Mouse (Mus musculus) CH12.LX (cell line): ENCODE measurements around the gene Acss1. TPM values are rescaled to one million over a fixed set of nuclear protein-coding genes. Genes with fewer than 3 reads are reported as not detected.

Experiments used
- DNase-seq: peaks from one replicate; pipeline ENCODE4 v3.0.0-alpha.2; 2013; ENCODE audit errors: extremely low read depth
- H3K27ac ChIP-seq: 2 replicates; pipeline ENCODE4 v1.5.1; 2012; ENCODE audit warnings: low read depth, mild to moderate bottlenecking, control low read depth, moderate library complexity; ENCODE audit not compliant: insufficient read depth
- H3K27me3 ChIP-seq: replicated peaks from 2 replicates; pipeline ENCODE3; 2012; ENCODE audit warnings: inconsistent platforms
- H3K36me3 ChIP-seq, 2 experiments: replicated peaks in 1 of 2; 2 replicates each; pipeline versions ENCODE3 to v1.6.1; 2012; ENCODE audit warnings: inconsistent platforms in 1 of 2, low read length in 1 of 2, mild to moderate bottlenecking in 1 of 2, mixed read lengths in 1 of 2, moderate library complexity in 1 of 2; ENCODE audit not compliant: control insufficient read depth in 1 of 2, insufficient read depth in 1 of 2
- H3K4me1 ChIP-seq, 2 experiments: 2 replicates each; pipeline ENCODE4 v1.6.1; 2012; ENCODE audit warnings: inconsistent platforms in 1 of 2, moderate library complexity in 1 of 2; ENCODE audit not compliant: insufficient read depth in 2 of 2, control insufficient read depth in 1 of 2
- H3K4me2 ChIP-seq: 2 replicates; pipeline ENCODE4 v1.6.1; 2012; ENCODE audit warnings: low read depth, mild to moderate bottlenecking, control low read depth; ENCODE audit not compliant: poor library complexity, insufficient read depth, severe bottlenecking
- H3K4me3 ChIP-seq, 3 experiments: fragments of 150-350 bp in 1 of 3; sonication (generic) in 1 of 3; replicated peaks in 1 of 3; 2 replicates each; pipeline versions ENCODE3 to v1.5.1; 2011 to 2012; ENCODE audit warnings: low read depth in 2 of 3, low read length in 2 of 3, mild to moderate bottlenecking in 2 of 3, moderate library complexity in 2 of 3, control low read depth in 1 of 3, improper control_type of control experiment in 1 of 3, inconsistent platforms in 1 of 3, mixed read lengths in 1 of 3; ENCODE audit not compliant: poor library complexity in 1 of 3
- H3K79me2 ChIP-seq: replicated peaks from 2 replicates; pipeline ENCODE4 v1.6.1; 2012; ENCODE audit warnings: mild to moderate bottlenecking, moderate library complexity; ENCODE audit not compliant: control insufficient read depth, poor library complexity, insufficient read depth, severe bottlenecking; ENCODE audit errors: extremely low read depth
- H3K9ac ChIP-seq: 2 replicates; pipeline ENCODE4 v1.6.1; 2012; ENCODE audit warnings: low read depth, mild to moderate bottlenecking, control low read depth, moderate library complexity; ENCODE audit not compliant: insufficient read depth
- H3K9me3 ChIP-seq: replicated peaks from 2 replicates; pipeline ENCODE3; 2012; ENCODE audit warnings: low read length, inconsistent platforms, mixed read lengths
- BHLHE40 ChIP-seq: IDR thresholded peaks from 2 replicates; pipeline ENCODE4 v1.6.1; 2011; ENCODE audit warnings: mild to moderate bottlenecking, low read depth, low read length, improper control_type of control experiment
- CHD1 ChIP-seq: IDR thresholded peaks from 2 replicates; pipeline ENCODE4 v1.6.1; 2012; ENCODE audit warnings: low read depth, low read length, improper control_type of control experiment, inconsistent platforms
- CHD2 ChIP-seq: IDR thresholded peaks from 2 replicates; pipeline ENCODE4 v1.6.1; 2011; ENCODE audit warnings: low read length, improper control_type of control experiment
- CTCF ChIP-seq, 2 experiments: IDR thresholded peaks in 1 of 2; conservative IDR thresholded peaks in 1 of 2; 2 replicates each; pipeline ENCODE4 v1.5.1; 2011 to 2012; ENCODE audit warnings: low read depth in 2 of 2, low read length in 2 of 2, improper control_type of control experiment in 1 of 2, inconsistent platforms in 1 of 2, mild to moderate bottlenecking in 1 of 2, moderate library complexity in 1 of 2
- E2F4 ChIP-seq: IDR thresholded peaks from 2 replicates; pipeline ENCODE4 v1.6.1; 2011; ENCODE audit warnings: low read depth, low read length, improper control_type of control experiment; ENCODE audit not compliant: insufficient replicate concordance
- EP300 ChIP-seq: IDR thresholded peaks from 2 replicates; pipeline ENCODE4 v1.6.1; 2011; ENCODE audit warnings: low read length, improper control_type of control experiment
- ETS1 ChIP-seq: conservative IDR thresholded peaks from 2 replicates; pipeline ENCODE4 v1.6.1; 2012; ENCODE audit warnings: low read depth, mild to moderate bottlenecking, inconsistent platforms, low read length, improper control_type of control experiment, moderate library complexity
- GABPA ChIP-seq: IDR thresholded peaks from 2 replicates; pipeline ENCODE4 v1.6.1; 2012; ENCODE audit warnings: low read depth, low read length, improper control_type of control experiment, inconsistent platforms; ENCODE audit not compliant: insufficient replicate concordance
- IRF4 ChIP-seq: IDR thresholded peaks from 2 replicates; pipeline ENCODE4 v1.6.1; 2014; ENCODE audit warnings: low read depth, mild to moderate bottlenecking, inconsistent platforms, low read length, improper control_type of control experiment
- JUN ChIP-seq: IDR thresholded peaks from 2 replicates; pipeline ENCODE4 v1.6.1; 2011; ENCODE audit warnings: low read depth, mild to moderate bottlenecking, low read length, improper control_type of control experiment, moderate library complexity; ENCODE audit not compliant: insufficient read depth
- JUND ChIP-seq: conservative IDR thresholded peaks from 2 replicates; pipeline ENCODE4 v1.6.1; 2011; ENCODE audit warnings: low read depth, low read length, improper control_type of control experiment
- MAFK ChIP-seq: IDR thresholded peaks from 2 replicates; pipeline ENCODE4 v1.6.1; 2011; ENCODE audit warnings: low read length, improper control_type of control experiment; ENCODE audit not compliant: insufficient replicate concordance
- MAX ChIP-seq: IDR thresholded peaks from 2 replicates; pipeline ENCODE4 v1.6.1; 2011; ENCODE audit warnings: low read length, improper control_type of control experiment
- MAZ ChIP-seq: IDR thresholded peaks from 2 replicates; pipeline ENCODE4 v1.6.1; 2012; ENCODE audit warnings: low read depth, mild to moderate bottlenecking, inconsistent platforms, low read length, improper control_type of control experiment, moderate library complexity
- MEF2A ChIP-seq: IDR thresholded peaks from 2 replicates; pipeline ENCODE4 v1.6.1; 2014; ENCODE audit warnings: low read depth, mild to moderate bottlenecking, inconsistent platforms, low read length, improper control_type of control experiment, borderline replicate concordance
- MXI1 ChIP-seq: IDR thresholded peaks from 2 replicates; pipeline ENCODE4 v1.6.1; 2011; ENCODE audit warnings: mild to moderate bottlenecking, low read depth, low read length, improper control_type of control experiment
- MYC ChIP-seq: IDR thresholded peaks from 2 replicates; pipeline ENCODE4 v1.6.1; 2011; ENCODE audit warnings: low read depth, mild to moderate bottlenecking, improper control_type of control experiment, low read length
- NELFE ChIP-seq: IDR thresholded peaks from 2 replicates; pipeline ENCODE4 v1.6.1; 2011; ENCODE audit warnings: low read depth, low read length, improper control_type of control experiment
- PAX5 ChIP-seq: IDR thresholded peaks from 2 replicates; pipeline ENCODE4 v1.6.1; 2012; ENCODE audit warnings: low read length, inconsistent platforms, mixed read lengths
- POLR2A ChIP-seq: IDR thresholded peaks from 2 replicates; pipeline ENCODE4 v1.6.1; 2011; ENCODE audit warnings: low read depth, mild to moderate bottlenecking, improper control_type of control experiment, low read length
- POLR2AphosphoS2 ChIP-seq: IDR thresholded peaks from 2 replicates; pipeline ENCODE4 v1.6.1; 2011; ENCODE audit warnings: low read depth, low read length, improper control_type of control experiment
- RAD21 ChIP-seq: IDR thresholded peaks from 2 replicates; pipeline ENCODE4 v1.6.1; 2011; ENCODE audit warnings: low read depth, mild to moderate bottlenecking, low read length, improper control_type of control experiment, moderate library complexity
- RCOR1 ChIP-seq: conservative IDR thresholded peaks from 2 replicates; pipeline ENCODE4 v1.6.1; 2012; ENCODE audit warnings: low read depth, mild to moderate bottlenecking, inconsistent platforms, low read length, improper control_type of control experiment
- SIN3A ChIP-seq: IDR thresholded peaks from 2 replicates; pipeline ENCODE4 v1.6.1; 2012; ENCODE audit warnings: low read length, improper control_type of control experiment, inconsistent platforms
- TCF12 ChIP-seq: IDR thresholded peaks from 2 replicates; pipeline ENCODE4 v1.6.1; 2014; ENCODE audit warnings: low read depth, mild to moderate bottlenecking, inconsistent platforms, low read length, improper control_type of control experiment
- UBTF ChIP-seq: IDR thresholded peaks from 2 replicates; pipeline ENCODE4 v1.6.1; 2012; ENCODE audit warnings: low read depth, mild to moderate bottlenecking, inconsistent platforms, low read length, improper control_type of control experiment, moderate library complexity
- ZKSCAN1 ChIP-seq: IDR thresholded peaks from 2 replicates; pipeline ENCODE4 v1.6.1; 2012; ENCODE audit warnings: low read depth, inconsistent platforms, low read length, improper control_type of control experiment, borderline replicate concordance
- ZNF384 ChIP-seq: IDR thresholded peaks from 2 replicates; pipeline ENCODE4 v1.6.1; 2012; ENCODE audit warnings: low read depth, low read length, improper control_type of control experiment, inconsistent platforms
- dilution Hi-C: fragments of 300-500 bp; cut with MboI; formaldehyde crosslinking; loops from 2 replicates; pipeline ENCODE4 v1.14.3; 2020; ENCODE audit warnings: low sequenced_read_pairs; ENCODE audit not compliant: extremely low pct_unique_long_range_greater_than_20kb, extremely low pct_ligation_motif_present
- in situ Hi-C: fragments of 300-500 bp; cut with MboI; formaldehyde crosslinking; loops from 3 replicates; pipeline ENCODE4 v1.14.3; 2019; ENCODE audit warnings: low sequenced_read_pairs, low pct_ligation_motif_present, low pct_unique_long_range_greater_than_20kb, mixed read lengths
- polyA plus RNA-seq: library from polyadenylated mRNA; unstranded; fragments of >175 nt; gene quantifications from 2 replicates; pipeline ENCODE4 v1.2.1, GENCODE M21; 2012; ENCODE audit warnings: low read depth; ENCODE audit not compliant: insufficient read length
- total RNA-seq, 2 experiments: library from RNA; depleted of rRNA; stranded (reverse); fragments of 300-350 nt in 1 of 2; fragments of >200 nt in 1 of 2; gene quantifications; 2 replicates each; pipeline ENCODE4 v1.2.3; 2012 to 2014

The Acss1 gene
- total and polyA plus RNA-seq, 3 experiments, result 0.39 to 1.7 (median 0.76) TPM

GRCm38 (mm10) chr2:150663255-150663654, 5.0 kb downstream of the Acss1 start:
- no peaks in the 10 kb centered on the region for H3K27me3 ChIP-seq
- no peaks in the 10 kb centered on the region for H3K79me2 ChIP-seq
- no peak overlapping the region for H3K4me3 ChIP-seq
- H3K4me1 ChIP-seq, result peaks cover 0 to 54% of the 10 kb centered on the region in 2 experiments; a peak in 2 of 4 replicates
- no peak for DNase-seq
- H3K9me3 ChIP-seq, result peaks cover 3% of the 10 kb centered on the region
- H3K4me2 ChIP-seq, result no peak overlapping the region
- no peak overlapping the region for H3K27ac ChIP-seq
- H3K36me3 ChIP-seq, result no peaks in the 10 kb centered on the region
- dilution Hi-C loops, result no loop called here
- in situ Hi-C loops, result no loop called here
- no peak overlapping the region for H3K9ac ChIP-seq
- TF ChIP-seq CHD2 (no peak), TCF12 (no peak), CHD1 (no peak), E2F4 (no peak), MAX (no peak), GABPA (no peak), MYC (no peak), ZKSCAN1 (no peak), POLR2AphosphoS2 (no peak), NELFE (no peak), MEF2A (no peak), UBTF (no peak), MXI1 (no peak), EP300 (no peak), JUN (no peak), MAFK (no peak), JUND (no peak), ZNF384 (no peak), ETS1 (no peak), MAZ (no peak)

GRCm38 (mm10) chr2:150662007-150662406, 6.3 kb downstream of the Acss1 start:
- peaks cover 6% of the 10 kb centered on the region for H3K9me3 ChIP-seq
- H3K4me1 ChIP-seq, result peaks cover 0 to 49% of the 10 kb centered on the region in 2 experiments; a peak in 2 of 4 replicates
- no peak for DNase-seq
- no peak for TF ChIP-seq IRF4
- TF ChIP-seq JUN, result no peak
- no peak for TF ChIP-seq RAD21
- no peak for TF ChIP-seq RCOR1
- TF ChIP-seq ZKSCAN1, result no peak
- TF ChIP-seq MYC, result no peak
- no peak for TF ChIP-seq SIN3A
- no peak for TF ChIP-seq MEF2A
- TF ChIP-seq E2F4, result no peak
- no peak for TF ChIP-seq BHLHE40
- no peak for TF ChIP-seq GABPA
- no peak for TF ChIP-seq PAX5
- no peak for TF ChIP-seq CTCF (conservative IDR thresholded peaks at IDR 0.05 in 1 of 2, IDR thresholded peaks at IDR 0.05 in 1 of 2; ENCODE audit: low read depth in 2 of 2, low read length in 2 of 2)
- TF ChIP-seq TCF12, result no peak
- no peak for TF ChIP-seq POLR2A
- no peak for TF ChIP-seq EP300
- no peaks in the 10 kb centered on the region for H3K79me2 ChIP-seq
- H3K9ac ChIP-seq, result no peak overlapping the region
- H3K36me3 ChIP-seq, result no peaks in the 10 kb centered on the region
- no peak overlapping the region for H3K27ac ChIP-seq
- H3K4me3 ChIP-seq, result no peak overlapping the region
- in situ Hi-C loops, result no loop called here
- dilution Hi-C loops, result no loop called here
- H3K4me2 ChIP-seq, result no peak overlapping the region
- no peaks in the 10 kb centered on the region for H3K27me3 ChIP-seq
